Mouse (Mus musculus) central nervous system, embryonic 18 days (tissue): Measurements from ENCODE around the gene Vstm2l. TPM values are rescaled to one million over a fixed set of nuclear protein-coding genes. Genes with fewer than 3 reads are reported as not detected.

Source experiments
- polyA plus RNA-seq: library from polyadenylated mRNA; depleted of rRNA; stranded (reverse); fragments of >200 nt; gene quantifications from 2 replicates; pipeline ENCODE4 v1.2.3, GENCODE M21; 2012; rRNA removed

Vstm2l gene
- 86.6 and 93.9 TPM in 2 replicates for polyA plus RNA-seq

GRCm38 (mm10) chr2:157914105-157914764 is at the start of gene Vstm2l:
Gene Vstm2l, plus strand, starts transcription at chr2:157914653.

Other genes with a start within 250 kb of the Vstm2l start
- gene Ctnnbl1, start 177.3 kb upstream of the Vstm2l start, polyA plus RNA-seq = 43.0 and 43.5 TPM in 2 replicates
- 14.4 and 15.6 TPM in 2 replicates for gene Tti1, start 113.8 kb downstream of the Vstm2l start, polyA plus RNA-seq
- gene Rprd1b, start 113.8 kb downstream of the Vstm2l start, polyA plus RNA-seq = 18.8 and 20.3 TPM in 2 replicates
- 8.0 and 17.7 TPM in 2 replicates for gene Tgm2, start 231.8 kb downstream of the Vstm2l start, polyA plus RNA-seq